Mouse (Mus musculus) lung, postnatal 0 days (tissue): ENCODE results near the gene Acin1.

ENCODE experiments used
- CTCF ChIP-seq: IDR thresholded peaks from 2 replicates; pipeline ENCODE4 v1.5.1; 2016; ENCODE audit warnings: antibody characterized with exemption, mild to moderate bottlenecking
- EP300 ChIP-seq: IDR thresholded peaks from 2 replicates; pipeline ENCODE4 v1.6.1; 2016; ENCODE audit warnings: antibody characterized with exemption, mild to moderate bottlenecking, control low read depth

- TF ChIP-seq EP300 (no peak), CTCF (no peak)
Observed at GRCm38 (mm10) chr14:54720654-54721350, 34.1 kb upstream of the Acin1 start.
